Mouse (Mus musculus): ENCODE measurements around the gene Mterf1b.

Mterf1b gene

GRCm38 (mm10) chr5:4245004-4245403 lies 52.8 kb downstream of the Mterf1b start:
- no peak for DNase-seq (ENCODE audit: low spot score in 2 of 2)

GRCm38 (mm10) chr5:4246095-4246494 lies 53.9 kb downstream of the Mterf1b start:
- no peak for DNase-seq (ENCODE audit: low spot score in 2 of 2)
